Mouse (Mus musculus): ENCODE results near the gene Bcl2a1c. TPM values are rescaled to one million over a fixed set of nuclear protein-coding genes. Genes with fewer than 3 reads are reported as not detected.

The Bcl2a1c gene
- polyA plus RNA-seq, 1 experiment from 2014 or later, result not detected

GRCm38 (mm10) chr9:114377168-114377567, 47.2 kb downstream of the Bcl2a1c start:
- peaks cover 26% of the 10 kb centered on the region; the same call in 1 of the 2 replicates for H3K36me3 ChIP-seq
- no peak overlapping the region for H3K27ac ChIP-seq
- H3K4me2 ChIP-seq, result no peak overlapping the region
- DNase-seq (no peak), ATAC-seq (ENCODE audit: low read depth) (no peak)
- H3K4me1 ChIP-seq (replicated peaks), result no peaks in the 10 kb centered on the region
- H3K9me3 ChIP-seq (replicated peaks), result no peaks in the 10 kb centered on the region
- 82% methylated on average over 10 of the region's 10 CpGs for WGBS (ENCODE audit: insufficient replicate concordance)
- H3K9ac ChIP-seq, result no peak overlapping the region
- no peaks in the 10 kb centered on the region for H3K27me3 ChIP-seq
- H3K4me3 ChIP-seq (replicated peaks), result no peak overlapping the region

DNA sequence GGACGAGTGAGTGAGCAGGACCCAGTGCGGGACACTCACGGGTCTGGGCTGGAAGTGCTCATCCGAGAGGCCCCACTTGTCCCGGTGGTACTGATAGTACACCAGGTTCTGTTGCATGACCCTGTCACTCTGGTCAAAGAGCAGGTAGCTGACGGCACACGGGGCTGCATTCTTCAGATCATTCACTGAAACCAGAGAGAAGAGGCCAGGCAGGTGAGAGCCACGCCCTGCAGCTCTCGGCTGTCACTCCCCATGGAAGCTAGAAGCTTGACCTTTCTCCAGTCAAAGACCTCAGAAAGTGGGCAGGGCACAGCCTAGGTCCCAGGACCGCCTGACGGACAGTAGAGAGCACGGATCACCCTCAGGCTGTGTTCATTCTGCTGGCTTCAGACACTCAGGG, 49.9 kb downstream of the Bcl2a1c start:
- Histone ChIP-seq H3K4me2 (no peak overlapping the region), H3K4me1 (replicated peaks) (no peaks in the 10 kb centered on the region), H3K4me3 (replicated peaks) (no peak overlapping the region), H3K36me3 (peaks cover 39% of the 10 kb centered on the region; the same call in 1 of the 2 replicates), H3K27me3 (no peaks in the 10 kb centered on the region), H3K27ac (no peak overlapping the region), H3K9ac (no peak overlapping the region), H3K9me3 (replicated peaks) (no peaks in the 10 kb centered on the region)
- DNase-seq (no peak), ATAC-seq (ENCODE audit: low read depth) (no peak)
- 83% methylated on average over 12 of the region's 12 CpGs for WGBS (ENCODE audit: insufficient replicate concordance)

Other genes starting within 250 kb of the Bcl2a1c start
- 22.5 TPM in 2 replicates for gene Crtap, start 60.5 kb downstream of the Bcl2a1c start, polyA plus RNA-seq (2015; fragmentation: Nextera tagmentation; extraction: Ambion mirVana)
- 13.2 and 14.6 TPM in 2 replicates for gene Glb1, start 70.9 kb downstream of the Bcl2a1c start, polyA plus RNA-seq (2015; fragmentation: Nextera tagmentation; extraction: Ambion mirVana)
- 2.9 and 3.4 TPM in 2 replicates for gene Tmppe, start 71.0 kb downstream of the Bcl2a1c start, polyA plus RNA-seq (2015; fragmentation: Nextera tagmentation; extraction: Ambion mirVana)
- not detected in 2 replicates for gene Ccr4, start 174.8 kb downstream of the Bcl2a1c start, polyA plus RNA-seq (2015; fragmentation: Nextera tagmentation; extraction: Ambion mirVana)
- gene C130032M10Rik, start 185.6 kb downstream of the Bcl2a1c start, polyA plus RNA-seq (2015; fragmentation: Nextera tagmentation; extraction: Ambion mirVana), result not detected in 2 replicates
- 1.4 and 1.6 TPM in 2 replicates for gene Trim71, start 234.2 kb downstream of the Bcl2a1c start, polyA plus RNA-seq (2015; fragmentation: Nextera tagmentation; extraction: Ambion mirVana)

All from liver, embryonic 13.5 days (tissue).